Mouse (Mus musculus) adipocyte (in vitro differentiated cells): ENCODE measurements around the gene Adamts13.

Experiments used
- DNase-seq: peaks from one replicate; pipeline ENCODE4 v3.0.0-alpha.2; 2016; ENCODE audit warnings: low spot score

The Adamts13 gene

GRCm38 (mm10) chr2:26973116-26973515 lies at the start of gene Adamts13:
Gene Adamts13 (plus strand): TSS chr2:26973416.
- DNase-seq: no peak

GRCm38 (mm10) chr2:26927745-26928476 lies 45.3 kb upstream of the Adamts13 start:
- DNase-seq: no peak

GRCm38 (mm10) chr2:26930390-26930789 lies 42.8 kb upstream of the Adamts13 start:
- DNase-seq: peak; percentile 76

- DNase-seq: no peak
Measured at GRCm38 (mm10) chr2:26932473-26933303, 40.5 kb upstream of the Adamts13 start.

- DNase-seq: peak; percentile 86
Measured at GRCm38 (mm10) chr2:26933304-26934055, 39.7 kb upstream of the Adamts13 start, which contains the start of the genes Surf4 and Stkld1. Gene Surf4 (minus strand): TSS chr2:26933928. Gene Stkld1 (plus strand): TSS chr2:26934047.

- DNase-seq: no peak
Measured at GRCm38 (mm10) chr2:26935286-26935685, 37.9 kb upstream of the Adamts13 start.

- DNase-seq: no peak
Measured at GRCm38 (mm10) chr2:26936425-26936824, 36.8 kb upstream of the Adamts13 start.

- no peak for DNase-seq
Measured at GRCm38 (mm10) chr2:26941539-26941938, 31.7 kb upstream of the Adamts13 start.

- no peak for DNase-seq
Measured at GRCm38 (mm10) chr2:26943253-26943652, 30.0 kb upstream of the Adamts13 start.

- no peak for DNase-seq
Measured at GRCm38 (mm10) chr2:26950411-26950810, 22.8 kb upstream of the Adamts13 start.

- DNase-seq: no peak
Measured at GRCm38 (mm10) chr2:26951346-26951905, 21.8 kb upstream of the Adamts13 start.

GRCm38 (mm10) chr2:26952193-26952592 lies 21.0 kb upstream of the Adamts13 start:
- DNase-seq: no peak

GRCm38 (mm10) chr2:26952866-26953265 lies 20.4 kb upstream of the Adamts13 start:
- no peak for DNase-seq

GRCm38 (mm10) chr2:26954735-26955395 lies 18.4 kb upstream of the Adamts13 start:
- DNase-seq: no peak

GRCm38 (mm10) chr2:26956811-26957487 lies 16.3 kb upstream of the Adamts13 start:
- DNase-seq: no peak

- DNase-seq: no peak
Measured at GRCm38 (mm10) chr2:26957488-26957859, 15.7 kb upstream of the Adamts13 start.

- DNase-seq: no peak
Measured at GRCm38 (mm10) chr2:26960756-26961155, 12.5 kb upstream of the Adamts13 start.

GRCm38 (mm10) chr2:26963923-26964723 lies 9.1 kb upstream of the Adamts13 start, which contains the start of gene Rexo4:
Gene Rexo4 (minus strand): TSS chr2:26964386.
- peak; percentile 95 for DNase-seq

- no peak for DNase-seq
Measured at GRCm38 (mm10) chr2:26964724-26965370, 8.4 kb upstream of the Adamts13 start.
